Mouse (Mus musculus) lung, postnatal 4 days (tissue): ENCODE data around the gene Bcl11b.

Source experiments
- DNase-seq, 2 experiments: peaks; one replicate each; pipeline ENCODE4 v3.0.0; 2021

Gene Bcl11b

GRCm38 (mm10) chr12:108003483-108003882, at the start of gene Bcl11b:
Bcl11b (minus strand) TSS chr12:108003602.
- no peak for DNase-seq

GRCm38 (mm10) chr12:108050996-108051395, 47.6 kb upstream of the Bcl11b start:
- DNase-seq: no peak

GRCm38 (mm10) chr12:108049625-108050024, 46.2 kb upstream of the Bcl11b start:
- no peak for DNase-seq

- no peak for DNase-seq
These were observed 38.8 kb upstream of the Bcl11b start for GRCm38 (mm10) chr12:108042239-108042571.

GRCm38 (mm10) chr12:108041571-108042238, 38.3 kb upstream of the Bcl11b start:
- DNase-seq: peak; percentile 70 to 79

GRCm38 (mm10) chr12:108037446-108037845, 34.0 kb upstream of the Bcl11b start:
- no peak for DNase-seq

- peak in 1 of 2 experiments; percentile 36 for DNase-seq
These were observed 32.1 kb upstream of the Bcl11b start for GRCm38 (mm10) chr12:108035412-108036078.

GRCm38 (mm10) chr12:108022835-108023615, 19.6 kb upstream of the Bcl11b start:
- DNase-seq: no peak

GRCm38 (mm10) chr12:108012003-108012402, 8.6 kb upstream of the Bcl11b start:
- DNase-seq: no peak

GRCm38 (mm10) chr12:108010346-108010745, 6.9 kb upstream of the Bcl11b start:
- no peak for DNase-seq

GRCm38 (mm10) chr12:108009156-108009555, 5.8 kb upstream of the Bcl11b start:
- no peak for DNase-seq

GRCm38 (mm10) chr12:108005816-108006626, 2.6 kb upstream of the Bcl11b start:
- peak; percentile 64 to 77 for DNase-seq

- no peak for DNase-seq
These were observed 2.0 kb upstream of the Bcl11b start for GRCm38 (mm10) chr12:108005488-108005800.

GRCm38 (mm10) chr12:108004701-108005487, 1.5 kb upstream of the Bcl11b start:
- DNase-seq: peak in 1 of 2 experiments; percentile 28

- peak; percentile 71 for DNase-seq
These were observed 526 bp upstream of the Bcl11b start for GRCm38 (mm10) chr12:108003928-108004327.

GRCm38 (mm10) chr12:108002436-108003189, 789 bp downstream of the Bcl11b start:
- DNase-seq: peak in 1 of 2 experiments; percentile 31

GRCm38 (mm10) chr12:108001652-108002340, 1.6 kb downstream of the Bcl11b start:
- DNase-seq: no peak

GRCm38 (mm10) chr12:108000715-108001080, 2.7 kb downstream of the Bcl11b start:
- no peak for DNase-seq

- DNase-seq: no peak
These were observed 3.4 kb downstream of the Bcl11b start for GRCm38 (mm10) chr12:107999751-108000714.

GRCm38 (mm10) chr12:107998746-107999145, 4.7 kb downstream of the Bcl11b start:
- peak; percentile 75 to 83 for DNase-seq
